Mouse (Mus musculus): ENCODE measurements around the gene Syndig1l. TPM values are rescaled to one million over a fixed set of nuclear protein-coding genes. Genes with fewer than 3 reads are reported as not detected.

Syndig1l gene
- polyA plus RNA-seq, 1 experiment = not detected

DNA sequence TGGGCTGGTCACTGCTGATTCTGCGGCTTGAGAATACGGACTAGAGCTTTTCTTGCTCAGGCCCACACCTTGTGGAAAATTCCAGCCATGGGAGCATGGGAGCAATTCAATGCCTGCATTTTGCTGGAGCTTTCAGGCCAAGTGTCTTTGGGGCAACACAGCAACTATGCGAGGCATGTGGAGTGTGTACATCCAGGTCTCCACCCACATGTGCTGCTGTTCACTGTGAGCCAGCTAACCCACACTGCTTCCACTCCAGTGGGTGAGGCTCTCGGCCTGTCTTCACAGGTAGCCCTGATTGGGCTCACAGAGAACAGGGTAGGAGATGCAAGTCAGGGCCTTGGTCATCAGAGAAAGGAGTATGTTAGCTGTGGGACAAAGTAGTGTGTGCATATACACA, 9.2 kb upstream of the Syndig1l start:
- Histone ChIP-seq H3K4me3 (ENCODE audit: low read depth, low read length) (no peak overlapping the region), H3K27ac (ENCODE audit: insufficient read depth, low read length) (no peak overlapping the region), H3K9me3 (replicated peaks; ENCODE audit: control insufficient read depth, insufficient read depth, low read length, poor library complexity, severe bottlenecking) (no peaks in the 10 kb centered on the region), H3K9ac (ENCODE audit: low read depth, poor library complexity, severe bottlenecking) (no peak overlapping the region), H3K27me3 (ENCODE audit: control insufficient read depth, insufficient read depth, low read length, poor library complexity, severe bottlenecking) (no peaks in the 10 kb centered on the region), H3K4me1 (ENCODE audit: control insufficient read depth, insufficient read depth, low read length) (no peaks in the 10 kb centered on the region), H3K36me3 (ENCODE audit: control insufficient read depth, insufficient read depth, low read length, poor library complexity, severe bottlenecking) (no peaks in the 10 kb centered on the region)
- TF ChIP-seq EP300 (IDR thresholded peaks at IDR 0.05; ENCODE audit: insufficient read depth, low read depth, low read length) (no peak), CTCF (IDR thresholded peaks at IDR 0.05; ENCODE audit: low read depth, low read length) (no peak), POLR2A (IDR thresholded peaks at IDR 0.05; ENCODE audit: insufficient read depth, low read length) (no peak)

GRCm38 (mm10) chr12:84706886-84707285, 8.3 kb upstream of the Syndig1l start:
- Histone ChIP-seq H3K27me3 (ENCODE audit: control insufficient read depth, insufficient read depth, low read length, poor library complexity, severe bottlenecking) (no peaks in the 10 kb centered on the region), H3K9ac (ENCODE audit: low read depth, poor library complexity, severe bottlenecking) (no peak overlapping the region), H3K4me1 (ENCODE audit: control insufficient read depth, insufficient read depth, low read length) (no peaks in the 10 kb centered on the region), H3K4me3 (ENCODE audit: low read depth, low read length) (no peak overlapping the region), H3K27ac (ENCODE audit: insufficient read depth, low read length) (no peak overlapping the region), H3K9me3 (replicated peaks; ENCODE audit: control insufficient read depth, insufficient read depth, low read length, poor library complexity, severe bottlenecking) (no peaks in the 10 kb centered on the region), H3K36me3 (ENCODE audit: control insufficient read depth, insufficient read depth, low read length, poor library complexity, severe bottlenecking) (no peaks in the 10 kb centered on the region)
- TF ChIP-seq EP300 (IDR thresholded peaks at IDR 0.05; ENCODE audit: insufficient read depth, low read depth, low read length) (no peak), CTCF (IDR thresholded peaks at IDR 0.05; ENCODE audit: low read depth, low read length) (no peak), POLR2A (IDR thresholded peaks at IDR 0.05; ENCODE audit: insufficient read depth, low read length) (no peak)

GRCm38 (mm10) chr12:84702586-84702985, 4.0 kb upstream of the Syndig1l start:
- Histone ChIP-seq H3K27ac (ENCODE audit: insufficient read depth, low read length) (no peak overlapping the region), H3K36me3 (ENCODE audit: control insufficient read depth, insufficient read depth, low read length, poor library complexity, severe bottlenecking) (no peaks in the 10 kb centered on the region), H3K9ac (ENCODE audit: low read depth, poor library complexity, severe bottlenecking) (no peak overlapping the region), H3K4me3 (ENCODE audit: low read depth, low read length) (no peak overlapping the region), H3K9me3 (replicated peaks; ENCODE audit: control insufficient read depth, insufficient read depth, low read length, poor library complexity, severe bottlenecking) (no peaks in the 10 kb centered on the region), H3K27me3 (ENCODE audit: control insufficient read depth, insufficient read depth, low read length, poor library complexity, severe bottlenecking) (peaks cover 2% of the 10 kb centered on the region; the same call in 1 of the 2 replicates), H3K4me1 (ENCODE audit: control insufficient read depth, insufficient read depth, low read length) (no peaks in the 10 kb centered on the region)
- no peak for TF ChIP-seq EP300 (IDR thresholded peaks at IDR 0.05; ENCODE audit: insufficient read depth, low read depth, low read length)
- no peak for TF ChIP-seq POLR2A (IDR thresholded peaks at IDR 0.05; ENCODE audit: insufficient read depth, low read length)
- no peak for TF ChIP-seq CTCF (IDR thresholded peaks at IDR 0.05; ENCODE audit: low read depth, low read length)

- Histone ChIP-seq H3K9me3 (replicated peaks; ENCODE audit: control insufficient read depth, insufficient read depth, low read length, poor library complexity, severe bottlenecking) (no peaks in the 10 kb centered on the region), H3K36me3 (ENCODE audit: control insufficient read depth, insufficient read depth, low read length, poor library complexity, severe bottlenecking) (no peaks in the 10 kb centered on the region), H3K4me3 (ENCODE audit: low read depth, low read length) (no peak overlapping the region), H3K9ac (ENCODE audit: low read depth, poor library complexity, severe bottlenecking) (no peak overlapping the region), H3K27me3 (ENCODE audit: control insufficient read depth, insufficient read depth, low read length, poor library complexity, severe bottlenecking) (no peaks in the 10 kb centered on the region), H3K27ac (ENCODE audit: insufficient read depth, low read length) (no peak overlapping the region), H3K4me1 (ENCODE audit: control insufficient read depth, insufficient read depth, low read length) (no peaks in the 10 kb centered on the region)
- no peak for TF ChIP-seq POLR2A (IDR thresholded peaks at IDR 0.05; ENCODE audit: insufficient read depth, low read length)
- no peak for TF ChIP-seq EP300 (IDR thresholded peaks at IDR 0.05; ENCODE audit: insufficient read depth, low read depth, low read length)
- no peak for TF ChIP-seq CTCF (IDR thresholded peaks at IDR 0.05; ENCODE audit: low read depth, low read length)
Measured at GRCm38 (mm10) chr12:84692141-84692540, 6.5 kb downstream of the Syndig1l start.

GRCm38 (mm10) chr12:84691347-84691746, 7.3 kb downstream of the Syndig1l start:
- H3K4me3 ChIP-seq (ENCODE audit: low read depth, low read length) = no peak overlapping the region
- no peak for TF ChIP-seq EP300 (IDR thresholded peaks at IDR 0.05; ENCODE audit: insufficient read depth, low read depth, low read length)
- TF ChIP-seq POLR2A (IDR thresholded peaks at IDR 0.05; ENCODE audit: insufficient read depth, low read length) = no peak
- no peak for TF ChIP-seq CTCF (IDR thresholded peaks at IDR 0.05; ENCODE audit: low read depth, low read length)
- H3K9ac ChIP-seq (ENCODE audit: low read depth, poor library complexity, severe bottlenecking) = no peak overlapping the region
- H3K27ac ChIP-seq (ENCODE audit: insufficient read depth, low read length) = no peak overlapping the region
- H3K9me3 ChIP-seq (replicated peaks; ENCODE audit: control insufficient read depth, insufficient read depth, low read length, poor library complexity, severe bottlenecking) = no peaks in the 10 kb centered on the region
- no peaks in the 10 kb centered on the region for H3K4me1 ChIP-seq (ENCODE audit: control insufficient read depth, insufficient read depth, low read length)
- no peaks in the 10 kb centered on the region for H3K36me3 ChIP-seq (ENCODE audit: control insufficient read depth, insufficient read depth, low read length, poor library complexity, severe bottlenecking)
- H3K27me3 ChIP-seq (ENCODE audit: control insufficient read depth, insufficient read depth, low read length, poor library complexity, severe bottlenecking) = no peaks in the 10 kb centered on the region

GRCm38 (mm10) chr12:84689051-84689450, 9.6 kb downstream of the Syndig1l start:
- H3K9ac ChIP-seq (ENCODE audit: low read depth, poor library complexity, severe bottlenecking) = no peak overlapping the region
- no peak overlapping the region for H3K4me3 ChIP-seq (ENCODE audit: low read depth, low read length)
- no peaks in the 10 kb centered on the region for H3K4me1 ChIP-seq (ENCODE audit: control insufficient read depth, insufficient read depth, low read length)
- TF ChIP-seq CTCF (IDR thresholded peaks at IDR 0.05; ENCODE audit: low read depth, low read length) = no peak
- no peak for TF ChIP-seq EP300 (IDR thresholded peaks at IDR 0.05; ENCODE audit: insufficient read depth, low read depth, low read length)
- TF ChIP-seq POLR2A (IDR thresholded peaks at IDR 0.05; ENCODE audit: insufficient read depth, low read length) = no peak
- H3K36me3 ChIP-seq (ENCODE audit: control insufficient read depth, insufficient read depth, low read length, poor library complexity, severe bottlenecking) = no peaks in the 10 kb centered on the region
- no peak overlapping the region for H3K27ac ChIP-seq (ENCODE audit: insufficient read depth, low read length)
- no peaks in the 10 kb centered on the region for H3K27me3 ChIP-seq (ENCODE audit: control insufficient read depth, insufficient read depth, low read length, poor library complexity, severe bottlenecking)
- no peaks in the 10 kb centered on the region for H3K9me3 ChIP-seq (replicated peaks; ENCODE audit: control insufficient read depth, insufficient read depth, low read length, poor library complexity, severe bottlenecking)

Data from ES-Bruce4 (cell line).